Mouse (Mus musculus) ES-Bruce4 (cell line): ENCODE measurements around the gene Gldn.

ENCODE experiments used
- CTCF ChIP-seq: IDR thresholded peaks from one replicate; pipeline ENCODE4 v1.8.1; 2011; ENCODE audit warnings: low read depth, low read length
- EP300 ChIP-seq: IDR thresholded peaks from 2 replicates; pipeline ENCODE4 v1.6.1; 2011; ENCODE audit warnings: low read depth, low read length; ENCODE audit not compliant: insufficient read depth

- no peak for TF ChIP-seq CTCF
- no peak for TF ChIP-seq EP300
Measured at GRCm38 (mm10) chr9:54268010-54268409, 18.3 kb upstream of the Gldn start, which contains the start of gene Cyp19a1.
